Mouse (Mus musculus) heart, adult 10 weeks (tissue): ENCODE data around the gene Gpr150. TPM values are rescaled to one million over a fixed set of nuclear protein-coding genes. Genes with fewer than 3 reads are reported as not detected.

Source experiments
- polyA plus RNA-seq: library from polyadenylated mRNA; stranded (reverse); fragments of 350-450 nt; fragmentation: Illumina TruSeq; extraction: RNeasy Lipid Tissue Mini Kit (QIAGEN cat#74804); gene quantifications from one replicate; pipeline ENCODE4 v1.2.3, GENCODE M21; 2014; ENCODE audit warnings: low read depth, low replicate concordance

Gene Gpr150
- polyA plus RNA-seq, result not detected

DNA sequence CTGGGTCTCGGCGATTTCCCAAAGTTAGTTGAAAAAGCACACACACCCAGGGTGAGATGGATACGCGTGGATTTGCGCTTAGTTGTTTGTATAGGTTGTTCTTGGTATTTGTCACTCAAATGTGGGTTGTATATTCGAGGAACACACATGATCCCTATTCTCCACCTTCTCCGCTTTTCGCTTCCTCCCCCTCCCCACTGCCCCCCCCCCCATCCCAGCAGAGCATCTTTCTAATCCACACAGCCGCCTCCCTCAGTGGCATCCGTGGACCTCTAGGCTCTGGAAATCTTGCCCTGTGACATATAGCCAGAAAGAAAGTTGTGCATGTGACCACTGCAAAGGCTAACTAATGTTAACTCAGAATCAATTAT is at the start of gene Gpr150:
Gpr150 (minus strand) TSS at position 101 of the 371 bp plus-strand sequence.

DNA sequence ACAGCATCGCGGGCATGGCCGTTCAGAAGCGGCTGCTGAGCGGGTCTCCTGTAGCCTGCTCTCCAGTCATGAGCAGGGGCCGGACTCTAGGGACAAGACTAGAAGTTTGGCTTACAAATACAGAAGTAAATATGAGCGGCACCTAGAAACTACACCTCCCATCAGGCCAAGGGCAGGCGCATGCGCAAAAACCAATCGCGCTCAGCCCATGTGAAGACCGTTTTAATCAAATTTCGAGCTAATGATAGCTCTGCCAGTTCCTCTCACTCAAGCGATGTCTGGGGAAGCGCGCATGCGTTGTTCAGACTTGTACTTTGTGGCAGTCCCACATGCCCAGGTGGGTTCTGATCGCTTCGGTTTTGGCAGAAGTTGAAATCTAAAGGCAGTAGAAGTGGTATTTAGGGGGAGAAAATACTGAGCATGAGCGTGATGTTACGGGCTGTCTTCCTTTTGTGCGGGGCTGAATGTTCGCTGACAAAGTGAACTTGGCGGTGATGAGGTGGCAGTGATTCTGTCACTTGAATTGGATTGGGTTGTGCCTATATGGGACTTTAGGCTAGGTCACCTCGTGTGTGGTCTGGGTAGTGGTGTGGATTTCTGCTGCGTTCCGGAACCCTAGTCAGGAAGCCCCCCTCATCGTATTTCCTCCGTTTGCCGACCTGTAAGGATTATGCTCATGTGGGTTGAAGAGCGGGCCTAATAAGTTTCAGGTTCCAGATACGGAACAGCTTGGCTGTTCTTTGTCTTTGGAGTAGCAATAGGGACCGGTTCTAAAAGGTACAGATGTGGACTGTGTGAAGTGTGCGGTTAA is 41.9 kb upstream of the Gpr150 start, which contains the start of the genes Arsk and Ttc37:
Arsk (minus strand) TSS at position 168 of the 811 bp plus-strand sequence.
Ttc37 (plus strand) TSS at position 242 of the 811 bp plus-strand sequence.

GRCm38 (mm10) chr13:76017974-76018843 is 38.6 kb downstream of the Gpr150 start, which contains the start of gene Rfesd:
Gene Rfesd (minus strand): TSS chr13:76018719.

Other genes starting within 250 kb of the Gpr150 start
- 52.4 TPM for gene Glrx, start 217.1 kb downstream of the Gpr150 start, polyA plus RNA-seq
- 12.1 TPM for gene Rhobtb3, start 113.1 kb downstream of the Gpr150 start, polyA plus RNA-seq
- not detected for gene Spata9, start 89.8 kb downstream of the Gpr150 start, polyA plus RNA-seq
- gene Rfesd, start 38.3 kb downstream of the Gpr150 start, polyA plus RNA-seq, result 17.4 TPM
- gene Arsk, start 41.7 kb upstream of the Gpr150 start, polyA plus RNA-seq, result 4.8 TPM
- gene Ttc37, start 41.7 kb upstream of the Gpr150 start, polyA plus RNA-seq, result 9.1 TPM
- not detected for gene Fam81b, start 248.1 kb upstream of the Gpr150 start, polyA plus RNA-seq